ENCODE assay signal across 8 mouse cellular contexts in genomic region chr13:37562652-37563051, GRCm38 (mm10).
DNase-seq lines count a peak whose midpoint lies in the region; ATAC-seq and TF ChIP-seq lines count a peak whose summit lies in the region.

No protein-coding gene starts in this region.

- H3K9ac ChIP-seq in lung, embryonic 14.5 days, result no peak overlapping the region

- no peaks in the 10 kb centered on the region for H3K27me3 ChIP-seq in lung, embryonic 14.5 days (ENCODE audit: insufficient read depth, low read length)

- H3K36me3 ChIP-seq in lung, embryonic 14.5 days (ENCODE audit: insufficient read depth), result no peaks in the 10 kb centered on the region

- peak; percentile 80 for DNase-seq in kidney, adult 9 months
- peak; percentile 89 for DNase-seq in lung, embryonic 14.5 days
- DNase-seq in thymus, postnatal 10 days (ENCODE audit: low spot score in 2 of 2), result peak; percentile 30 to 32
- DNase-seq in cerebellum, adult 11 months, result no peak

- TF ChIP-seq CTCF in lung, embryonic 14.5 days (IDR thresholded peaks at IDR 0.05; ENCODE audit: low read depth), result no peak

- H3K4me1 ChIP-seq in lung, embryonic 14.5 days (ENCODE audit: insufficient read depth), result peaks cover 17% of the 10 kb centered on the region

- peak overlapping the region; percentile 48; the same call in 1 of the 2 replicates for H3K27ac ChIP-seq in lung, embryonic 14.5 days (ENCODE audit: low read depth)

- H3K9me3 ChIP-seq in lung, embryonic 14.5 days (ENCODE audit: low read depth, low read length), result no peaks in the 10 kb centered on the region

- 7% methylated on average over 5 of the region's 5 CpGs for WGBS in lung, embryonic 14.5 days

- no peak overlapping the region for H3K4me2 ChIP-seq in lung, embryonic 14.5 days

- ATAC-seq in CD4-positive, CD25-positive, alpha-beta regulatory T cell, adult 4 months, result peak; percentile 48
- ATAC-seq in activated CD4-positive, CD25-positive, alpha-beta regulatory T cell, adult 4 months, result peak; percentile 41
- peak; percentile 29 for ATAC-seq in granulocyte monocyte progenitor cell, adult 5-6 weeks (replicated peaks; ENCODE audit: poor library complexity, severe bottlenecking)
- ATAC-seq in lung, embryonic 14.5 days (ENCODE audit: insufficient read depth), result peak; percentile 87
- ATAC-seq in cerebellum, adult (ENCODE audit: insufficient number of reproducible peaks, low FRiP score, low TSS enrichment), result no peak

- H3K4me3 ChIP-seq in lung, embryonic 14.5 days (ENCODE audit: low read depth, low read length), result no peak overlapping the region
